16 mouse cellular contexts compared by ENCODE assay signal in the genomic region with DNA sequence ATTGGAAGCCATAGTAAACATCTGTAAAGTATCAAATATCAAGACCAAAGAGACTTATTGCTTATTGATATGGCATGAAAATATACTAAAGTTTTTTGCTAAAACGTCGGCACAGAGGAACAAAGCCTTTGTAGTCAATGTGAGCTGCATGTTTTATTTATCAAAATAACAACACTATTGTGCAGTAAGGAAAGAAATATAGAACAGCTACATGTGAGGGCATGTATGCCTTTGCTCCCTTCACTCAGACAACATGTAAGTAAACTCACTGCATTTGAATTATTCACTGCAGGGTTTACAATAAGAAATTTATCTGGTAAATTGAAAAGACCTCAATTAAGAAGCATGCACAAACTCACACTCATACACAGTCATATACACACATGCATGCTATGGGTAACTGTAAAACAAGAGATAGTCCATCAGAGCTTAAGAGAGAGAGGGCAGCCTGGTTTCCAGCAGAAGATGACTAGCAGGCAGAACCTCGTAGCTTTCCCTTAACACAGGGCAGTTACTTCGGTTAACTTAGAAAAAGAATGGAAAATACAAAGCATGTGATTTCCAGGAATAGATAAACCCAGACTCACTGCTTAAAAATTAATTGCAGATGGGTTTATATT.
DNase-seq lines count a peak whose midpoint lies in the region; ATAC-seq lines count a peak whose summit lies in the region.
"Had no signal": no experiment of that assay in that cellular context is flagged by ENCODE, and none has a peak within 500 bp of the region (broad histone marks: within the 10 kb centered on the region; RNA-seq: fewer than 3 reads in every experiment).

No protein-coding gene starts in this region.

- WGBS in limb, embryonic 12.5 days, result 49% methylated on average over 4 of the region's 4 CpGs
- WGBS in limb, embryonic 10.5 days, result 75% methylated on average over 4 of the region's 4 CpGs
- WGBS in forebrain, embryonic 13.5 days, result 18% methylated on average over 4 of the region's 4 CpGs
- 36% methylated on average over 4 of the region's 4 CpGs for whole genome bisulfite sequencing in limb, embryonic 13.5 days
- WGBS in neural tube, embryonic 14.5 days, result 5% methylated on average over 4 of the region's 4 CpGs

- no peak for ATAC-seq in limb, embryonic 12.5 days (ENCODE audit: insufficient number of reproducible peaks, insufficient read depth, low FRiP score, low TSS enrichment, low read depth)
- no peak for ATAC-seq in forebrain, embryonic 13.5 days
- no peak for ATAC-seq in limb, embryonic 13.5 days (ENCODE audit: low FRiP score, low read depth)
- ATAC-seq in neural tube, embryonic 14.5 days (ENCODE audit: low read depth), result no peak
- ATAC-seq: CD4-positive, CD25-positive, alpha-beta regulatory T cell, adult 4 months; Patski had no signal

- intact Hi-C loops in gastrocnemius, postnatal 14 days (cut with DNase I; ENCODE audit: low total_unique reads), result no loop called here

- H3K9me3 ChIP-seq in limb, embryonic 12.5 days, result no peaks in the 10 kb centered on the region
- no peaks in the 10 kb centered on the region for H3K9me3 ChIP-seq in limb, embryonic 10.5 days (replicated peaks)
- H3K9me3 ChIP-seq in forebrain, embryonic 13.5 days (replicated peaks), result no peaks in the 10 kb centered on the region
- no peaks in the 10 kb centered on the region for H3K9me3 ChIP-seq in limb, embryonic 13.5 days
- H3K9me3 ChIP-seq in neural tube, embryonic 14.5 days (ENCODE audit: control insufficient read depth, low read length), result no peaks in the 10 kb centered on the region
- H3K9me3 ChIP-seq: lung, embryonic 15.5 days had no signal

- no peak overlapping the region for H3K4me3 ChIP-seq in limb, embryonic 12.5 days (replicated peaks)
- no peak overlapping the region for H3K4me3 ChIP-seq in limb, embryonic 10.5 days
- peak overlapping the region; percentile 44 for H3K4me3 ChIP-seq in forebrain, embryonic 13.5 days
- H3K4me3 ChIP-seq in limb, embryonic 13.5 days, result no peak overlapping the region
- H3K4me3 ChIP-seq in neural tube, embryonic 14.5 days (ENCODE audit: low read depth, low read length), result peak overlapping the region; percentile 61
- H3K4me3 ChIP-seq: lung, embryonic 15.5 days had no signal

- H3K36me3 ChIP-seq in limb, embryonic 12.5 days, result no peaks in the 10 kb centered on the region
- no peaks in the 10 kb centered on the region for H3K36me3 ChIP-seq in limb, embryonic 10.5 days
- no peaks in the 10 kb centered on the region for H3K36me3 ChIP-seq in forebrain, embryonic 13.5 days (ENCODE audit: poor library complexity, severe bottlenecking)
- no peaks in the 10 kb centered on the region for H3K36me3 ChIP-seq in limb, embryonic 13.5 days
- H3K36me3 ChIP-seq in neural tube, embryonic 14.5 days (ENCODE audit: control insufficient read depth, insufficient read depth, low read length), result no peaks in the 10 kb centered on the region
- H3K36me3 ChIP-seq: lung, embryonic 15.5 days had no signal

- no peak overlapping the region for H3K27ac ChIP-seq in limb, embryonic 12.5 days
- H3K27ac ChIP-seq in limb, embryonic 10.5 days, result no peak overlapping the region
- peak overlapping the region; percentile 86 for H3K27ac ChIP-seq in forebrain, embryonic 13.5 days
- no peak overlapping the region for H3K27ac ChIP-seq in limb, embryonic 13.5 days
- peak overlapping the region; percentile 98 for H3K27ac ChIP-seq in neural tube, embryonic 14.5 days (ENCODE audit: low read depth, low read length)
- H3K27ac ChIP-seq: lung, embryonic 15.5 days had no signal

- no peaks in the 10 kb centered on the region for H3K27me3 ChIP-seq in limb, embryonic 12.5 days
- no peaks in the 10 kb centered on the region for H3K27me3 ChIP-seq in limb, embryonic 10.5 days (ENCODE audit: low read depth, poor library complexity, severe bottlenecking)
- H3K27me3 ChIP-seq in forebrain, embryonic 13.5 days, result no peaks in the 10 kb centered on the region
- no peaks in the 10 kb centered on the region for H3K27me3 ChIP-seq in limb, embryonic 13.5 days
- H3K27me3 ChIP-seq in neural tube, embryonic 14.5 days (ENCODE audit: control insufficient read depth, insufficient read depth, low read length), result no peaks in the 10 kb centered on the region
- H3K27me3 ChIP-seq: lung, embryonic 15.5 days; Patski had no signal

- H3K4me1 ChIP-seq in limb, embryonic 12.5 days (replicated peaks), result peaks cover 42% of the 10 kb centered on the region
- H3K4me1 ChIP-seq in limb, embryonic 10.5 days, result peaks cover 46% of the 10 kb centered on the region
- H3K4me1 ChIP-seq in forebrain, embryonic 13.5 days, result peaks cover 43% of the 10 kb centered on the region
- peaks cover 49% of the 10 kb centered on the region for H3K4me1 ChIP-seq in limb, embryonic 13.5 days
- H3K4me1 ChIP-seq in neural tube, embryonic 14.5 days (ENCODE audit: control insufficient read depth, insufficient read depth, low read length), result no peaks in the 10 kb centered on the region

- DNase-seq in limb, embryonic 10.5 days (ENCODE audit: low spot score), result no peak
- DNase-seq in gastrocnemius, postnatal 4 days (ENCODE audit: low spot score in 2 of 2), result no peak
- no peak for DNase-seq in thymus, postnatal 4 days
- DNase-seq in gastrocnemius, postnatal 14 days, result no peak
- DNase-seq: adrenal gland, postnatal 10 days; cerebellum, adult 2 months; gastrocnemius, postnatal 25 days; heart, postnatal 36 days; kidney, postnatal 10 days had no signal

- H3K4me2 ChIP-seq in limb, embryonic 12.5 days, result 0 out of 2 replicates have a peak overlapping the region, but pooled peaks have one; percentile 5
- H3K4me2 ChIP-seq in forebrain, embryonic 13.5 days, result peak overlapping the region; percentile 66
- H3K4me2 ChIP-seq in limb, embryonic 13.5 days (replicated peaks), result peak overlapping the region; percentile 37; the same call in 1 of the 2 replicates
- H3K4me2 ChIP-seq in neural tube, embryonic 14.5 days (ENCODE audit: low read depth, low read length), result peak overlapping the region; percentile 80
- H3K4me2 ChIP-seq: lung, embryonic 15.5 days had no signal

- H3K9ac ChIP-seq in limb, embryonic 12.5 days (replicated peaks), result no peak overlapping the region
- H3K9ac ChIP-seq in forebrain, embryonic 13.5 days, result peak overlapping the region; percentile 77
- no peak overlapping the region for H3K9ac ChIP-seq in limb, embryonic 13.5 days
- peak overlapping the region; percentile 90 for H3K9ac ChIP-seq in neural tube, embryonic 14.5 days (replicated peaks; ENCODE audit: low read depth, low read length)
- H3K9ac ChIP-seq: lung, embryonic 15.5 days had no signal

Comparison
In these comparisons a context has a peak if more than half of its experiments do, and no peak if none do; other contexts are left out.
1. H3K27ac ChIP-seq: peak in forebrain, embryonic 13.5 days (single experiment) and neural tube, embryonic 14.5 days (single experiment); none in limb, embryonic 12.5 days (single experiment), limb, embryonic 10.5 days (single experiment) and limb, embryonic 13.5 days (single experiment).
2. H3K4me2 ChIP-seq: peak in every context shown above with its lines; median percentile 80 in neural tube, embryonic 14.5 days; 66 in forebrain, embryonic 13.5 days; 37 in limb, embryonic 13.5 days; 5 in limb, embryonic 12.5 days.
3. H3K4me3 ChIP-seq: peak in forebrain, embryonic 13.5 days (single experiment) and neural tube, embryonic 14.5 days (single experiment); none in limb, embryonic 12.5 days (single experiment), limb, embryonic 10.5 days (single experiment) and limb, embryonic 13.5 days (single experiment).
4. H3K9ac ChIP-seq: peak in forebrain, embryonic 13.5 days (single experiment) and neural tube, embryonic 14.5 days (single experiment); none in limb, embryonic 12.5 days (single experiment) and limb, embryonic 13.5 days (single experiment).